In genomic region chr3:17281231-17281630, GRCm38 (mm10) we compare ENCODE assay signal across 18 mouse cellular contexts.
DNase-seq lines count a peak whose midpoint lies in the region; ATAC-seq and TF ChIP-seq lines count a peak whose summit lies in the region.
"Had no signal": no experiment of that assay in that cellular context is flagged by ENCODE, and none has a peak within 500 bp of the region (broad histone marks: within the 10 kb centered on the region; RNA-seq: fewer than 3 reads in every experiment).

No protein-coding gene starts in this region.

- no peak overlapping the region for H3K4me2 ChIP-seq in hindbrain, embryonic 12.5 days (replicated peaks)
- no peak overlapping the region for H3K4me2 ChIP-seq in hindbrain, embryonic 11.5 days (replicated peaks; ENCODE audit: low read depth, low read length)
- no peak overlapping the region for H3K4me2 ChIP-seq in hindbrain, embryonic 15.5 days
- no peak overlapping the region for H3K4me2 ChIP-seq in neural tube, embryonic 14.5 days (ENCODE audit: low read depth, low read length)
- H3K4me2 ChIP-seq: embryonic facial prominence, embryonic 12.5 days; liver, embryonic 12.5 days had no signal

- no peak for DNase-seq in hindbrain, embryonic 11.5 days (ENCODE audit: low spot score)
- peak; percentile 71 for DNase-seq in brain, embryonic 14.5 days (ENCODE audit: low read depth)
- no peak for DNase-seq in spleen, adult 12 weeks (ENCODE audit: low spot score)
- DNase-seq in cerebellum, adult 11-12 months, result no peak
- DNase-seq in gastrocnemius, postnatal 10 days, result no peak
- DNase-seq: cerebellum, adult 9-10 months; kidney, adult 11 months; lung, adult 2 months; lung, postnatal 36 days; right cerebral cortex, postnatal 25 days had no signal

- TF ChIP-seq POLR2A in brain, embryonic 14.5 days (IDR thresholded peaks at IDR 0.05; ENCODE audit: borderline replicate concordance, extremely low read depth, insufficient read depth, insufficient read length, poor library complexity, severe bottlenecking), result no peak

- no peaks in the 10 kb centered on the region for H3K36me3 ChIP-seq in hindbrain, embryonic 12.5 days
- H3K36me3 ChIP-seq in hindbrain, embryonic 11.5 days (ENCODE audit: control insufficient read depth, insufficient read depth, low read length), result no peaks in the 10 kb centered on the region
- H3K36me3 ChIP-seq in hindbrain, embryonic 15.5 days, result no peaks in the 10 kb centered on the region
- no peaks in the 10 kb centered on the region for H3K36me3 ChIP-seq in neural tube, embryonic 14.5 days (ENCODE audit: control insufficient read depth, insufficient read depth, low read length)
- H3K36me3 ChIP-seq: embryonic facial prominence, embryonic 12.5 days; liver, embryonic 12.5 days had no signal

- no peaks in the 10 kb centered on the region for H3K9me3 ChIP-seq in hindbrain, embryonic 12.5 days (replicated peaks)
- no peaks in the 10 kb centered on the region for H3K9me3 ChIP-seq in hindbrain, embryonic 11.5 days (ENCODE audit: control insufficient read depth, low read length)
- H3K9me3 ChIP-seq in hindbrain, embryonic 15.5 days, result no peaks in the 10 kb centered on the region
- no peaks in the 10 kb centered on the region for H3K9me3 ChIP-seq in neural tube, embryonic 14.5 days (ENCODE audit: control insufficient read depth, low read length)
- H3K9me3 ChIP-seq: embryonic facial prominence, embryonic 12.5 days; liver, embryonic 12.5 days had no signal

- WGBS in hindbrain, embryonic 12.5 days, result 50% methylated on average over 6 of the region's 6 CpGs
- 56% methylated on average over 6 of the region's 6 CpGs for WGBS in hindbrain, embryonic 11.5 days
- WGBS in hindbrain, embryonic 15.5 days, result 33% methylated on average over 6 of the region's 6 CpGs
- 33% methylated on average over 6 of the region's 6 CpGs for WGBS in neural tube, embryonic 14.5 days

- no peak overlapping the region for H3K9ac ChIP-seq in hindbrain, embryonic 12.5 days
- H3K9ac ChIP-seq in hindbrain, embryonic 11.5 days (ENCODE audit: low read depth, low read length), result no peak overlapping the region
- H3K9ac ChIP-seq in hindbrain, embryonic 15.5 days, result no peak overlapping the region
- H3K9ac ChIP-seq in neural tube, embryonic 14.5 days (replicated peaks; ENCODE audit: low read depth, low read length), result no peak overlapping the region
- H3K9ac ChIP-seq: embryonic facial prominence, embryonic 12.5 days; liver, embryonic 12.5 days had no signal

- H3K27me3 ChIP-seq in hindbrain, embryonic 12.5 days, result no peaks in the 10 kb centered on the region
- no peaks in the 10 kb centered on the region for H3K27me3 ChIP-seq in hindbrain, embryonic 11.5 days (ENCODE audit: control insufficient read depth, insufficient read depth, low read length)
- no peaks in the 10 kb centered on the region for H3K27me3 ChIP-seq in hindbrain, embryonic 15.5 days
- H3K27me3 ChIP-seq in neural tube, embryonic 14.5 days (ENCODE audit: control insufficient read depth, insufficient read depth, low read length), result no peaks in the 10 kb centered on the region
- H3K27me3 ChIP-seq: CH12.LX; embryonic facial prominence, embryonic 12.5 days; liver, embryonic 12.5 days had no signal

- H3K4me1 ChIP-seq in hindbrain, embryonic 12.5 days, result 0 out of 2 replicates have a peak, but pooled peaks cover 3% of the 10 kb centered on the region
- no peaks in the 10 kb centered on the region for H3K4me1 ChIP-seq in hindbrain, embryonic 11.5 days (replicated peaks; ENCODE audit: control insufficient read depth, insufficient read depth, low read length)
- peaks cover 5% of the 10 kb centered on the region; the same call in 1 of the 2 replicates for H3K4me1 ChIP-seq in hindbrain, embryonic 15.5 days (replicated peaks)
- H3K4me1 ChIP-seq in neural tube, embryonic 14.5 days (ENCODE audit: control insufficient read depth, insufficient read depth, low read length), result no peaks in the 10 kb centered on the region
- H3K4me1 ChIP-seq: embryonic facial prominence, embryonic 12.5 days; liver, embryonic 12.5 days had no signal

- H3K4me3 ChIP-seq in hindbrain, embryonic 12.5 days, result no peak overlapping the region
- H3K4me3 ChIP-seq in hindbrain, embryonic 11.5 days (ENCODE audit: low read depth, low read length), result no peak overlapping the region
- H3K4me3 ChIP-seq in hindbrain, embryonic 15.5 days, result no peak overlapping the region
- H3K4me3 ChIP-seq in neural tube, embryonic 14.5 days (ENCODE audit: low read depth, low read length), result no peak overlapping the region
- H3K4me3 ChIP-seq: embryonic facial prominence, embryonic 12.5 days; liver, embryonic 12.5 days; myocyte had no signal

- peak; percentile 72; the same call in 1 of the 2 replicates for ATAC-seq in hindbrain, embryonic 12.5 days (ENCODE audit: low FRiP score)
- no peak for ATAC-seq in hindbrain, embryonic 11.5 days (ENCODE audit: low FRiP score)
- peak; percentile 81 for ATAC-seq in hindbrain, embryonic 15.5 days (ENCODE audit: low FRiP score, low read depth)
- peak; percentile 80 for ATAC-seq in neural tube, embryonic 14.5 days (ENCODE audit: low read depth)
- ATAC-seq: liver, embryonic 12.5 days had no signal

- no peak for TF ChIP-seq CTCF in brain, embryonic 14.5 days (IDR thresholded peaks at IDR 0.05; ENCODE audit: borderline replicate concordance, extremely low read depth, insufficient read depth, insufficient read length)

- 0 out of 2 replicates have a peak overlapping the region, but pooled peaks have one; percentile 23 for H3K27ac ChIP-seq in hindbrain, embryonic 12.5 days
- H3K27ac ChIP-seq in hindbrain, embryonic 11.5 days (ENCODE audit: low read depth, low read length), result no peak overlapping the region
- H3K27ac ChIP-seq in hindbrain, embryonic 15.5 days (replicated peaks), result peak overlapping the region; percentile 57
- peak overlapping the region; percentile 2; the same call in 1 of the 2 replicates for H3K27ac ChIP-seq in neural tube, embryonic 14.5 days (ENCODE audit: low read depth, low read length)
- H3K27ac ChIP-seq: embryonic facial prominence, embryonic 12.5 days; liver, embryonic 12.5 days; stomach, postnatal 0 days had no signal
